Mouse (Mus musculus): ENCODE measurements around the gene Unc50.

Gene Unc50

DNA sequence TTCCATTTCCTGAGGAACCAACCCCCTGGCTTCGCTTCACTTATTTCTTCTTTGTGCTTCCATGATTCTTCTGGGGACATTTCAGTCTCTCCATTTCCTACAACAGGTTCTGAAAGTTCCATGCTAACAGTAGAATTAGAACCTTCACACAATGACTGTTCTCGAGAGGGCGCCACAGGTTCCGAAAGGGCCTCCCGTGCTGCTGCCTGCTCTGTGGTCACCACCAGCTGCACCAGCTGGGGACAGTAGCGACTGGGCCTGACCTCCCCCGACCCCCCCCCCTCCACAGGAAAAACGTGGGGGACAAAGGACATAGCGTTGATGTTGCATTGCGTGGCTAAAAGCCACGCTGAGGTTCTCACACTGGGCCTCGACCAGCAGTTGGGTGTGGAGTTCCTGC, 58.6 kb downstream of the Unc50 start:
- DNase-seq (ENCODE audit: low spot score in 2 of 2), result no peak
